Mouse (Mus musculus) gastrocnemius, postnatal 25 days (tissue): ENCODE data around the gene Pafah1b3. TPM values are rescaled to one million over a fixed set of nuclear protein-coding genes. Genes with fewer than 3 reads are reported as not detected.

ENCODE experiments used
- DNase-seq: peaks from one replicate; pipeline ENCODE4 v3.0.0; 2022
- total RNA-seq, 2 experiments: library from RNA; stranded (reverse); gene quantifications; 1 replicate in 1 of 2; 2 replicates in 1 of 2; pipeline ENCODE4 v1.2.3; 2021

Gene Pafah1b3
- total RNA-seq, 2 experiments from 2014 or later: 1.4 to 1.5 TPM

DNA sequence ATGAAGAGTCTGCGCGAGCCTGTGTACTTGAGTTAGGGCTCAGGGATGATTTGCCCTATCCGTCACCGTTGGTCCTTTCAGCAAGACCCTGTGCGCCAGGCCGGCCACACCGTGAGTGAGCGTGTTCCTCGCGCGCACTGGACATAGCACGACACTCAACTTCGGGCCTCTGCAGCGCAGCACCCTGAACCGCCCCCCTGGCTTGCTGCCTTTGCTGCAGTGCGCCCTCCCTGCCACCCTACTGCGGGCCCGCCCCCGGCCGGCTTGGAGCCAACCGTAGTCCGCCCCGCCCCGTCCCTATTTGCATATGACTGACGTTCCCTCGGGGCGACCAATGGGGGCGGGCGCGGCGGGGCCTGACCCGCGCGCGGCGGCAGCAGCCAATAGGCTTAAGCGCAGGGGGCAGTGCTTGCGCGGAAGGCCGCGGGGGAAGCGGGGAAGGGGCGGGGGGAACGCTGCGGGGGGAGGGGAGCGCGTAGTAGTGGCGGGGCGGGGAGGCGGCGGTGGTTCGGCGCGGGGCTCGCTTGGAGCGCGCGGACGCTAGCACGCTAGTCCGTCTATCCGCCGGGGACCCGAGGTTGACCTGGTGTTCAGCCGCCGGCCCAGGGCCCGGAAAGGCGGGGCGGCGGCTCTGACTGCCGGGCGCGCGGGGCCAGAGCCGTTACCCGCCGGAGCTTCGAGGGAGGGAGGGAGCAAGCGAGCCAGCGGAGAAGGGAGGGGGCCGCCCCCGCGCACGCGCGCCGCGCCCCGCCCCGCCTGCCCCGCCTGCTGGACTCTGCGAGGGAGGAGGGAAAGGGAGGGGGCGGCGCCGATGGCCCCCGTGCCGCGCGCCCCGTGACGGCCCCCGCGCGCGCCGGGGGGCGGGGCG lies 15.8 kb downstream of the Pafah1b3 start:
- peak; percentile 99 for DNase-seq

DNA sequence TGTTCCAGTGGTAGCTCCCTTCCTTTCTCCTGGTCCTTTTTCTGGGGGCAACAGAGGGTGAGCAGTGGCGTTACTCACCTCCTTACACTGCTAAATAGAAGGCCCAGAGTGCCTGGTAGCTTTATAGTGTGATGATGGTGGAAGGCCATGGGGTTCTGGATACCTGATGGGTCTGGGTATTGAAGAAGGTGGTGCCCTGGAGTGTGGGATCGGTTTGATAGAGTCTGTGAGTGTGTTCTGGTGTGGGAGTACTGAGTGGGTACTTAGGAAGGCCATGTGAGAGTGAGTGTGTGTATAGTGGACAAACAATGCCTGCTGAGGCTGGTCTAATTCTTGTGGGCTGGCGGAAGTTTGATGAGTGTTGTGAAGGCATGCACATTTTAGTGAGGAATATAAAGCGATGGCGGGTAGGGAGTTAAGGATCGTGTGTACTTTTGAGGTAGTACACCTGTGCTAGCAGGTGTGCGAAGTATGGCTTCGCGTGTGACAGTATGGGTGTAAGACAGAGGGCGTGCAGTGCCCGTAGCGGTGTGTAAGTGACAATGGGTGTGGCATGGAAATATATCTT lies 16.5 kb downstream of the Pafah1b3 start:
- DNase-seq: no peak

DNA sequence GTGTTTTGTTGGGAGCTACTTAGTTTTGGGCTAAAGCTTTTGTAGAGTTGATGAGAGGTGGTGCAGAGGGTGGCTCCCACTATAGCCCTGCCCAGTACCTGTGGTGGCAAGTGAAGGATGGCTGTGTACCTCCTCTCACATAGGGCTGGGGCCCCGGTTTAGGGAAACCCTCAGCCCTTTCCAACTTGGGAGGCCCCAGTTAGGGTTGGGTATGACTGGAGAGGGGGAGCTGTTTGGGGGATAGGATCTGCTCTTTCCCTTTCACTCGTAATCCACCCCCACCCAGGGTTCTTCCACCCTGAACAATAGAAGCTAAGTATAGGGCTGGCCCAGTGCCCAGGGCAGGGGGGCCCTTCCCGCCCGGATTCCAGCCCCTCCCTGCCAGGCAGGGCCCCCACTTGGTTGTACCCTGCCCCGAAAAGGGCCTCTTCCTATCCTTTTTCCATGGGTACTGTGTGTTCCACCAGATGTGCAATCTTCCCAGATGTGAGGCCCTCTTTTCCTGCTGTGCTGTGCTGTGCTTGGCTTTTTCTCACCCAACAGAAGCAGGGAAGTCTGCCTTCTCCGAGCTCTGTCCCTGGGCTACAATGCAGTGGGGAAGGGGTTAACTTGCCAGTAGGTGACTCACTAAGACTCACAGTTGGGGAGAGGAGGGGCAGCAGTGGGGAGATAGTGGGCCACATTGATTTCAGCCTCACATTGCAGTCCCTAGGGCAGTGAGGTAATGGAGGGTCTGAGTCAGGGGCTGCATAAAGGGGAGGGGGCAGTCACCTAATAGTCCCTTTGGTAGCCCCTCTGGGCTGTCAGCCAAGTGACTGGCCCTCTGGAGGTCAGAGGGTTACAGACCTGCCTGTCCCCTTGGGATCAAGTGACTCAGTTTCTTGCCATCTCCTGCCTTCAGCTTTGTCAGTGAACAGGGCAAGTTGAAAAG lies 17.7 kb downstream of the Pafah1b3 start:
- DNase-seq: peak; percentile 80

DNA sequence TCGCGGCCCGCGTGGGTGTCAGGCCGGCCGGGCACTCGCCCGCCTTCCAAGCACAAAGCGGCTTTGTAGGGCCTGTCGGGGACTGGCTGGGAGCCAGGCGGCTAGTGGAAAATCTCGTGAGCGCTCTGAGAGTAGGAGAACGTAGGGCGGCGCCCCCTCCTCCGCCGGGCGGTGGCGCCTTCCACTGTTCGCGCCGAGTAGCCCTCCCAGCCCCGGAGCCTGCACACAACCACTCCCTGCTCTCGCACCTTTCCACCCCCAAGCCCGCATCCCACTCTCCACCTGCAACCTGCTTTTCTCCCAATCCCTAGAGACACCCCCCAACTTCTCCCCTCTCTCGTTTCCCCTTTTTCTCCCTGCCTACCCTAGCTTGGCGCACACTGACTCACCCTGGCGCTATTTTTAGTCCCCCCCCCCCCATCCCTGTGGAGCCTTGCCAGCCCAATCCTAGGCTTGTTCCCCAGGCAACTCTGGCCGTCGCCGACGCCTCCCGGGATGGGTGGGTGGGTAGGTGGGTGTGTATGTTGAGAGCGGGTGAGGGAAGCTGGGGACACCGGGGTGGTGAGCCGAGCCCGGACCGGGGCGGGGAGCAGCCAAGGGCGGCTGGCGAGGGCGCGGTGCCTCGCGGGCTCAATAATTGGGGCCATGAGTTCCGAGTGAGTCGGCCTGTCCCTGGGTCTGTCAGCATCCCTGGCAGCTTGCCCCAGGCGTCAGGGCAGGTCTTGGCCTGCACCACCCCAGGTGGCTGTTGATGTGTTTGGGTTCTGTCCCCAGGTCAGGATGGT lies 18.5 kb downstream of the Pafah1b3 start:
- peak; percentile 78 for DNase-seq

DNA sequence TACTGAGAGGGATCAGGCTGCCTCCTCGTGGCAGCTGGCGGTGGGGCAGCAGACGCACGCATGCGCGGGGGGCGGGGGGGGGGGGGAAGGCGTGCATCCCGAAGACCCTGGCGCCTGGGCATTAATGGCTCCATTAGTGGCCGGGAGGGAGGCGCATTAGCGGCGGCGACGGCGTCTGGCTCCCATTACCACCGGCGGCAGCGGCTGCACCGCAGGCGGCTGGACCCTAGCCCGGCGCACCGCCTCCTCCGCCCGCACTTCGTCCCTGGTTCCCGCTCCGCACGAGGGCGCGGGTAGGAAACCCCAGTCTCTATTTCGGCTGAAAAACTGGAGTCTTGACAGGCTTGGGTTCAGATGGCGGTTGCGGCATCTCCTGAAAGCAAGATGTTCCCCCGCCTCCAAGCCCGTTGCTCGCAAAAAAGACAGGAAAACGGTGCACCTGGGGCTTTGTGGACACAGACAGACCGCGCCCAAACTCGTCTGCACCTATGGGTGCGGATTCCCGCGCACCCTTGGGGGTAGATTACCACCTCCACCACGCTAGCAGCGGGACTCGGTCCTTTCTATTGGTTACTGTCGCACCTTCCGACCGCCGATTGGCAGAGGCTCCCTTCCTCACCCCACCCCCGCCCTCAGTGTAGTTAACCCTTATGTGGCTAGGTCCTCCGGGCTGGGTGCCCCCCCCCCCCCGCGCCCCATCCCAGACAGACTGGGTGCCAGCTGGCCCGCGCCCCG lies 19.3 kb downstream of the Pafah1b3 start:
- peak; percentile 89 for DNase-seq

DNA sequence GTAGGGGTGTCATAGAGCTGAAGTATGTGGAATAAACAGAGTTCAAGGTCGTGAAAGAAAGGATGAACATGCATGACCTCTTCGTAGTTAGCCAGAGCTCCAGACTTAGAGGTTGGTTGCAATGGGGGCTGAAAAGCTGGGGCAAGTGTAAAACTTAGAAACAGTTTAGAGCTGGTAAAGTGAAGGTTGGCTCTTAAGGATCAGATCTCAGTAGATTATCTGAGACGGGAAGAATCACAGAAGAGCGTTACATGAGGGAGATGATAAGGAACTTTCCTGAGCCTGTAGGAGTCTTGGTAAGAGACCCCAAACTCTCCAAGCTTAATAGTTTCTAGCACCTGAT lies 19.8 kb downstream of the Pafah1b3 start:
- no peak for DNase-seq

DNA sequence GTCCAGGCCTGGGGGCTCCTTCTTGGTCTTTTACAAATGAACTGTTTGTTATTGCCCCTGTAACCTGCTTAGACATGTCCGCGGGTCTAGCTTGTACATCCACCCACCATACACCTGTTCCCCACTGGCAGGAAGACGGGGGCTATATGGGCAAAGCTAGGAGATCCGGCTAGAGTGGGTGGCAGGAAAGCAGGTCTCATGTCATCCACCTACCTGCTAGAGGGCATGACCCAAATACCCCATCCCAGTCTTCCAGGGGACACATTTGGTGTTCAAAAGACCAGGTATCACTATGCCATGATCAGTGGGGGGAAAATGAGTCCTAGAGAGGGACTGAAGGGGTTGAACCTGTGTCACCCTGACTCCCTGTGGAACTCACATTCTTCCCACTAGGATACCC lies 20.4 kb downstream of the Pafah1b3 start:
- no peak for DNase-seq

DNA sequence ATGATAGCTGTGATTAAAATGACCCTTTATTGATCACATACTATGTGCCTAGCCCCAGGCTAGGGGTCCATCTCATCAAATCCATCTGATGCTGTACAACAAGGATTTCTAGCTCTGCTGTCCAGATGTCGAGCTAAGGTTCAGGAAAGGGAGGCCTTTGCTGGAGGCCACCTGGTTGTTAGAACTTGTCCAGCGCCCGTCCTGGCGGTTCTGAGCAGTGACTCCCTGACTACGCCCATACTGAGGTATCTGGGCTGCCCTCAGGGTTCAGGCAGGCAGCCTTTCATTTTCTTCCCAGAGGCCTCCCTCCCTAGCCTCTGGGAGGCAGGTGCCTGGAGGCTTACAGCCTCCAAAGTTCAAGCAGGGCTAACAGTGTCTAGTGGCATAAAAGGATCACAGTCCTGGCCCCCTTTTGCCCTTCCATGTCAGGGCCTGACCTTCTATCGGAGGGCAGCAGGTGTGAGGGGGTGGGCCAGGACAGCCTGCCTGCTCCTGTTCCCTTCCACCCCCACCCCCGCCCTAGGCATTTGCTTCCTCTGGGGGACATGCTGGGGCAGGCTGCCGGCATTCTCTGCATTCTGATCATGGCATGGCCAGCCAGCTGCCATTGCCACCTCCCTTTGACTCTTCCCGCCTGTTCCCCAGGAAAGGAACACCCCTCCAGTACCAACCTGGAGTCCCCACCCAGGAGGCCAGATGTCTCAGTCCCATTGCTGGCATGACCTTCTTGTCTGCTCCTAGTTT lies 22.1 kb downstream of the Pafah1b3 start:
- no peak for DNase-seq

DNA sequence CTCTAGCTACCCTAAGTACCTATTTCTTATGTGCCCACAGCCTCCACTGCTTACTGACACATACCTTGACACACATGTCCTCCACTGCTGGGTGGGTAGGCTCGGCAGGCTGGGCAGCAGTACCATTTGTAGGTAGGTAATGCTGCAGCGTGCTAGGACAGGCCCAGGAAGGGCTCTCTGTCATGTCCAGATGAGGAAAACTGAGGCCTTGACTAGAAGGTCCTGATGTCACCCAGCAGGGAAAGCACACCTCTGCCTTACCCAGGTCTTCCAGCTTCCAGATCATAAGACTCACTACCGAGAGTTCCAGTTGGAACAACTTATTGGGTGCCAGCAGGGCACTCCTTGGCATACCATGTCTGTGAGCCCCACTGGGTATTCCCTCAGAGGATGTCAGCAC lies 22.8 kb downstream of the Pafah1b3 start:
- DNase-seq: no peak

DNA sequence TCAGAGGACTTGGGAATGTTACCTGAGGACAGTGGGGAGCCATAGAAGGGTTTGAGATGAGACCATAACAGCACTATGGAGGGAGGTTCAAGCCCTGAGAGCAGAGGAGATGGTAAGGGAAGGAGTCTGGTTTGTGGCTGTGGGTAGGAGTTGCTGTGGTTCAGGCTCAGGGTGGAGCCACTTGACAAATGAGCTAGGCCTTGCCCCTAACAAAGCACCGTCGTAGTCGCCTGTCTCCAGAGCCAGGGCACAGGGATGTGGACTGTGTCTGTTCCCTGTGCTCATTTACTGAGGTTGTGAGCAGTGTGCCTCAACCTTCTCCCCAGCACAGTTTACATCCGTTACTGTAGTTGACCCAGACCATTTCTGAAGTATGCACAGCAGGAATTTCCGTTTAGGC lies 23.2 kb downstream of the Pafah1b3 start:
- no peak for DNase-seq

DNA sequence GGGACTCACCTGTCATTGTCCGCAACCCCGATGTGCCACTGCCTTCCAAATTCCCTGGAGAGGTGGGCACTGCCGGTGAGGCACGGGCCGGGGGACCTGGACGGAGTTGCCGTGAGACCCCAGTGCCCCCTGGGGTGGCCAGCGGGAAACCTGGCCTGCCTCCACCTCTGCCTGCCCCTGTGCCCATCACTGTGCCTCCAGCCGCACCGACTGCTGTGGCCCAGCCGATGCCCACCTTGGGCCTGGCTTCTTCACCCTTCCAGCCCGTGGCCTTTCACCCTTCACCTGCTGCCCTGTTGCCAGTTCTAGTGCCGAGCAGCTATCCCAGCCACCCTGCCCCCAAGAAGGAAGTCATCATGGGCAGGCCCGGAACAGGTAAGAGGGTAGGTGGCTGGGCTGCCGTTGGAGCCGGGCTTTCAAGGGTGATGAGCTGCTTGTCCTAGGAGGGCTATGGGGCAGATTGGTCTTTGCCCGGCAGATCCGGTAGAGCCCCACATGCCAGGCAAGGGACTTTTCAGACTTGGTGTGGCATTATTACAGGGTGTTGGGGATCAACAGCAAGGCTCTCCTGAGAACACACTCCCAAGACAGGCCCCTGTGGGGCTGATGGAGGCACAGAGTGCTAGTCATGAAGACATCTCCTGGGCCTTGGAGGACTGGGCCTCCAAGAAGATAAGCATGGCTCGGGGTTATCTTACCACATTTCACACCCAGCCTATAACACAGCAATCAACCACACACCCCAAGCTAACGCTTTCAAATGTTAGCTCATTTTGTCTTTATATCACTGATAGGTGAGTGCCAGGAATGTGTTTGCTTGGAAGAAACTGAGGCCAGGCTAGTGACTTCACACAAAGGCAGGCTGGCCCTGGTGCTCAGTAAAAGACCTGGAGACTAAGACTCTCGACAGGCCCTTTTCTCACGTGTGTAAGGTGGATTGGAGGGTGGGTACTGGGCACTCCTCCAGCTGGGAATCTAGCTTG lies 24.2 kb downstream of the Pafah1b3 start:
- DNase-seq: no peak

DNA sequence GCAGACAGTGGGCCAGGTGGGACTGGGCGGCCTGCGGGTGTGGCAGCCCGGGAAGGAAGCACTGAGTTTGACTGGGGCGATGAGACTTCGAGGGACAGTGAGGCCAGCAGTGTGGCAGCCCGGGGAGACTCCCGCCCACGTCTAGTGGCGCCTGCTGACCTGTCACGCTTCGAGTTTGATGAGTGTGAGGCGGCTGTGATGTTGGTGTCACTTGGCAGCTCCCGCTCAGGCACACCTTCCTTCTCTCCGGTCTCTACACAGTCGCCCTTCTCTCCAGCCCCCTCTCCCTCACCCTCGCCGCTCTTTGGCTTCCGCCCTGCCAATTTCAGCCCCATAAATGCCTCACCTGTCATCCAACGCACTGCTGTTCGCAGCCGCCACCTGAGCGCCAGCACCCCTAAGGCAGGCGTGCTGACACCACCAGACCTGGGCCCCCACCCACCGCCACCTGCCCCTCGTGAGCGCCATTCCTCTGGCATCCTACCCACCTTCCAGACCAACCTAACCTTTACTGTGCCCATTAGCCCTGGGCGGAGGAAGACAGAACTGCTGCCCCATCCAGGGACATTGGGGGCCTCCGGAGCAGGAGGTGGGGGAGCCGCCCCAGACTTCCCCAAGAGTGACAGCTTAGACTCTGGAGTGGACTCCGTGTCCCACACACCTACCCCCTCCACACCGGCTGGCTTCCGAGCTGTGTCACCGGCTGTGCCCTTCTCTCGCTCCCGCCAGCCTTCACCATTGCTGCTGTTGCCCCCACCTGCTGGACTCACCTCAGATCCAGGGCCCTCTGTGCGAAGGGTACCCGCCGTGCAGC lies 25.1 kb downstream of the Pafah1b3 start:
- DNase-seq: no peak

DNA sequence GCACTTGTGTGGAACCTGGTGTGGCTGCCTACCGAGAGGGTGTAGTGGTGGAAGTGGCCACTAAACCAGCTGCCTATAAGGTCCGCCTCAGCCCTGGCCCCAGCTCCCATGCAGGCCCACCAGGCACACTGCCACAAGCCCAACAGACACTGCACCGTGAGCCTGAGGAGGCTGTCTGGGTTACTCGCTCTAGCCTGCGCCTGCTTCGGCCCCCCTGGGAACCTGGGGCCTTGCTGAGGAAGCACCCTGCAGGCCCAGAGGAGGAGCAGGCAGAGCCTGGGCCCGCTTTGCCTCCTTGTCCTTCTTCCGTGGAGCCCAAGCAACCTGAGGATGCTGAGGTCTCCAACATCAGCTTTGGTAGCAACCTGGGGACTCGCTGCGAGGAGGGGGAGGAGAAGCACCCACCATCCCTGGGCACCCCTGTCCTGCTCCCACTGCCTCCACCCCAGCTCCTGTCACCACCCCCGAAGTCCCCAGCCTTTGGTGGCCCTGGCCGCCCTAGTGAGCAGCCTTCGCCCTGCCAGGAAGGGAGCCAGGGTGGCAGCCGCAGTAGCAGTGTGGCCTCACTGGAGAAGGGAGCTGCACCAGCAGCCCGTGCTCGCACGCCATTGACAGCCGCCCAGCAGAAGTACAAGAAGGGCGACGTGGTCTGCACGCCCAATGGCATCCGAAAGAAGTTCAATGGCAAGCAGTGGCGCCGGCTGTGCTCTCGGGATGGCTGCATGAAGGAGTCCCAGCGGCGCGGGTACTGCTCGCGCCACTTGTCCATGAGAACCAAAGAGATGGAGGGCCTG lies 25.9 kb downstream of the Pafah1b3 start:
- no peak for DNase-seq

DNA sequence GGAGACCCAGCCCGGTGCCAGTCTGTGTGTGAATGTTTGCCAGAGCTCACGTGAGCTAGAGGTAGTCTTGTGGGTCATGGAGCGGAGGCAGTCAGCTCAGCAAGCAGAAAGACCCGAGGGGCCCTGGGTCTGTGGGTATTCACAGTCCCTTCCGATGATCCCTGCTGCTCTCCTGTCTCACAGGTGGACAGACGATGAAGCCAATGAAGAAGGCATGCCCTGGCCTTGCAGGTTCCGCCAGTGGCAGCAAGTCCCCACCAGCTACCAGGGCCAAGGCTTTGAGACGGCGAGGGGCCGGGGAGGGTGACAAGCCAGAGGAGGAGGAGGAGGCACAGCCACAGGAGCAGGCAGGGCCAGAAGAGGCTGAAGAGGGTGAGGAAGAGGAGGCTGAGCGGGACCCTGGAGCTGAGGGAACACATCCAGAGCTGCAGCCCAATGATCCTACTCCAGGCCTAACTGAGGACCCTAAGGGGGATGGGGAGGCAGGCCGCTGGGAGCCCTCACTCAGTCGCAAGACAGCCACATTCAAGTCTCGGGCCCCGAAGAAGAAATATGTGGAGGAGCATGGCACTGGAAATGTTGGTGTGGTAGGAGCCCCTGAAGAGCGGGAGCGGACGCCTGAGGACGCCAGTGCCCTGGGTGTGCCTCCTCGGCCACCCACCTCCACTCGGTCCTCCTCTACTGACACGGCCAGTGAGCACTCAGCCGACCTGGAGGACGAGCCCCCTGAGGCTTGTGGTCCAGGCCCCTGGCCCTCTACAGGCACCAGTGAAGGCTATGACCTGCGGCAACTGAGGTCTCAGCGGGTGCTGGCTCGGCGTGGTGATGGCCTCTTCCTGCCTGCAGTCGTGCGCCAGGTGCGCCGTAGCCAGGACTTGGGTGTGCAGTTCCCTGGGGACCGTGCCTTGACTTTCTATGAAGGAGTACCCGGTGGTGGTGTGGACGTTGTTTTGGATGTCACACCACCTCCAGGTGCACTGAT lies 26.8 kb downstream of the Pafah1b3 start:
- DNase-seq: no peak

DNA sequence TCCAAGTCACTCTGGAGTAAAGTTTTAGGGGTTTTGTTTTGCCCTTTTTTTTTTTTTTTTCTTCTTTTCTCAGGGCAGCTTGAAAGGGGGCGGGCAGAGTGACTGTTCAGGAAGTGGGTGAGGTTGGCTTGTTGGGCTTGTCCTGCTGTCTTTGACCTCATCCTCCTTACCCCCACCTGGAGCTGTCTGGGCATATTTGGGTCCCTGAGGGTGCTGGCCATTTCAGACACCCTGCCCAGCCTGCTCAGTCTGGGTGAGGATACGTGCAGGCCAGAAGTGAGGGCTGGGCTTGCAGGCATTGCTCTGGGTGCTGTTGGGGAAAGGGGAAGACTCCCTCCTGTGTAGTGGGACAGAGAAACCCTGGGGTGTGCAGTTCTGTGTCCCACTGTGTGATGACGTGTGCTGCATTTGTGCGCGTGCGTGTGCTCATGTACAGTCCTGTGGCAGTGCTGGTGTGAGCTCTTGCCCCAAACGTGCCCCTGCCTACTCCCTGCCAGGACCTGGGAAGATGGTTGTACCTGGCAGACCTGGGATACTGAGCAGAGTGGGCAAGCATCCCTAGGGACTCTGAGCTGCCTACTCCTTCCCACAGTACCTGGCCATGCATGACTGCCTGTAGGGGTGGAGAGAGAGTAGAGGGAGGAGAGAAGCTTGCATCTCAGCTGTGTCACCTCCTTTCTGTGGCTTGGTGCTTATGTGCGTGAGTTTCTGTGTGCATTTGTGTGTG lies 28.1 kb downstream of the Pafah1b3 start:
- DNase-seq: no peak

DNA sequence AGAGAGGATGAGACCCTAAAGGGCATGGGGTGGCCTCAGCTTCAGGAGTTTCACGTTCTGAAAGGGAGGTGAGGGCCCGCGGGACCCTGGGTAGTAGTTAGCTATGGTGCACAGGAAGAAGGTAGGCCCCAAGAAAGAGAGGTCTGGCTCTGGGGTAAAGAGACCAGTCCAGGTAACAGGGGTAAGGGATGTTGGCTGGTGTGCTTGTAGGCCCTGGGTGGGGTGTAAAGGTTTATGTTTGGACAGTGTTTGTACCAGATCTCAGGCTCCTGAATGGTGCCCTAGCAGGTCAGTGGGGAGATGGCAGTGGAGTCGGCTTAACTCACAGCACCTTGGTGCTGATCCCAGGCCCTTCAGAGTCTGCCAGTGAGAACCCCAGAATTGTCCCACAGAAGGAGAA lies 28.8 kb downstream of the Pafah1b3 start:
- DNase-seq: no peak
